Mouse (Mus musculus) forebrain, embryonic 14.5 days (tissue): ENCODE measurements around the gene Pramef12. TPM values are rescaled to one million over a fixed set of nuclear protein-coding genes. Genes with fewer than 3 reads are reported as not detected.

ENCODE experiments used
- ATAC-seq: fragments of 200-750 bp; cut with Nextera tagmentation; 2 replicates; pipeline ENCODE4 v1.8.0; 2017; ENCODE audit warnings: mild to moderate bottlenecking, moderate library complexity
- DNase-seq: peaks from one replicate; pipeline ENCODE4 v3.0.0-alpha.2; 2015; ENCODE audit warnings: low spot score
- H3K27ac ChIP-seq: fragments of 300-500 bp; sonication (generic); 2 replicates; pipeline ENCODE4 v1.5.1; 2014; ENCODE audit warnings: low read depth, mild to moderate bottlenecking, control low read depth, low read length, moderate library complexity
- H3K27me3 ChIP-seq: fragments of 300-500 bp; sonication (generic); replicated peaks from 2 replicates; pipeline ENCODE4 v1.6.1; 2014; ENCODE audit warnings: low read length, control low read depth, mixed read lengths; ENCODE audit not compliant: control insufficient read depth, insufficient read depth
- H3K36me3 ChIP-seq: fragments of 300-500 bp; sonication (generic); 2 replicates; pipeline ENCODE4 v1.6.1; 2014; ENCODE audit warnings: low read length, control low read depth; ENCODE audit not compliant: control insufficient read depth, insufficient read depth
- H3K4me1 ChIP-seq: fragments of 300-500 bp; sonication (generic); 2 replicates; pipeline ENCODE4 v1.6.1; 2014; ENCODE audit warnings: antibody characterized with exemption, low read length, control low read depth; ENCODE audit not compliant: control insufficient read depth, insufficient read depth
- H3K4me2 ChIP-seq: fragments of 300-500 bp; sonication (generic); 2 replicates; pipeline ENCODE4 v1.6.1; 2014; ENCODE audit warnings: mild to moderate bottlenecking, control low read depth, low read length
- H3K4me3 ChIP-seq: fragments of 300-500 bp; sonication (generic); 2 replicates; pipeline ENCODE4 v1.5.1; 2014; ENCODE audit warnings: low read depth, low read length, control low read depth
- H3K9ac ChIP-seq: fragments of 300-500 bp; sonication (generic); 2 replicates; pipeline ENCODE4 v1.6.1; 2014; ENCODE audit warnings: mild to moderate bottlenecking, low read length, control low read depth, moderate library complexity
- H3K9me3 ChIP-seq: fragments of 300-500 bp; sonication (generic); replicated peaks from 2 replicates; pipeline ENCODE4 v1.6.1; 2016; ENCODE audit warnings: low read length, control low read depth, mixed read lengths; ENCODE audit not compliant: control insufficient read depth
- WGBS: fragments of 180-500 bp; shearing (Covaris S2); extraction: QIAGEN DNeasy Blood & Tissue Kit; methylation state at CpG from one replicate; pipeline ENCODE4 v1.1.7; 2014; 5-methylcytosine and 5-hydroxymethylcytosine counted together
- polyA plus RNA-seq: library from polyadenylated mRNA; unstranded; fragments of >200 nt; fragmentation: Nextera tagmentation; extraction: Ambion mirVana; gene quantifications from 2 replicates; pipeline ENCODE4 v1.2.1, GENCODE M21; 2014

The Pramef12 gene
- polyA plus RNA-seq = not detected in 2 replicates

GRCm38 (mm10) chr4:144408290-144408689 lies at the start of gene Pramef12:
Gene Pramef12, minus strand, starts transcription at chr4:144408464.
- ATAC-seq (no peak), DNase-seq (no peak)
- Histone ChIP-seq H3K27ac (no peak within 1 kb of the TSS), H3K27me3 (no peaks in the 10 kb centered on the region), H3K4me1 (no peaks in the 10 kb centered on the region), H3K4me3 (no peak within 1 kb of the TSS), H3K9me3 (peaks cover 17% of the 10 kb centered on the region), H3K36me3 (no peaks in the 10 kb centered on the region), H3K9ac (no peak within 1 kb of the TSS), H3K4me2 (no peak within 1 kb of the TSS)
- 86% methylated on average over 9 of the region's 9 CpGs for WGBS

DNA sequence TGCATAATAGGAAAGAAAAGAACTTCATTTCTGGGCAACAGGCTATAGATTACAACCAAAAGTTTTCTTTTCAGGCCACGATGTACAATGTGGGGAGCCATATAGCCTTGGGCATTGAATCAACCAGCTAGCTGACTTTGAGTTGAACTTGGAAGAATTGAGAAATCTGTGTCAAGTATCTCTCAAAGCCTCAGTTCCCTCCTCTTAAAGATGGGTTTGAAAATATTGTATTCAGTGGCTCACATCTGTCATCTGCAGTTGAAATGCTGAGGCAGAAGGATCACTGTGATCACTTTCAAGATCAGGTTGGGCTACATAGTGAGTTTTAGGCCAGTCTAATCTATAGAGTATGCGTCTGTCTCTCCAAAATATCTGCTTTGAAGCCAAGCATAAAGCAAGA lies 45.0 kb upstream of the Pramef12 start, which contains the start of gene Gm9944:
Gene Gm9944 (minus strand): TSS at position 101 of the 400 bp plus-strand sequence.
- Histone ChIP-seq H3K27me3 (no peaks in the 10 kb centered on the region), H3K36me3 (no peaks in the 10 kb centered on the region), H3K27ac (no peak within 1 kb of the TSS), H3K4me1 (no peaks in the 10 kb centered on the region), H3K4me2 (no peak within 1 kb of the TSS), H3K9me3 (peaks cover 14% of the 10 kb centered on the region; the same call in 1 of the 2 replicates), H3K9ac (no peak within 1 kb of the TSS), H3K4me3 (no peak within 1 kb of the TSS)
- ATAC-seq = no peak
- no peak for DNase-seq
- 82% methylated on average over 2 of the region's 2 CpGs for WGBS

GRCm38 (mm10) chr4:144448546-144448945 lies 40.3 kb upstream of the Pramef12 start:
- peaks cover 12% of the 10 kb centered on the region for H3K9me3 ChIP-seq
- DNase-seq (no peak), ATAC-seq (no peak)
- H3K4me1 ChIP-seq = no peaks in the 10 kb centered on the region
- no peak overlapping the region for H3K27ac ChIP-seq
- H3K27me3 ChIP-seq = no peaks in the 10 kb centered on the region
- no peak overlapping the region for H3K4me3 ChIP-seq
- H3K4me2 ChIP-seq = no peak overlapping the region
- WGBS = 86% methylated on average over 2 of the region's 2 CpGs
- H3K36me3 ChIP-seq = no peaks in the 10 kb centered on the region
- no peak overlapping the region for H3K9ac ChIP-seq

GRCm38 (mm10) chr4:144441582-144441981 lies 33.3 kb upstream of the Pramef12 start:
- no peak overlapping the region for H3K4me2 ChIP-seq
- H3K36me3 ChIP-seq = no peaks in the 10 kb centered on the region
- H3K4me1 ChIP-seq = no peaks in the 10 kb centered on the region
- H3K4me3 ChIP-seq = no peak overlapping the region
- ATAC-seq (no peak), DNase-seq (no peak)
- H3K9ac ChIP-seq = no peak overlapping the region
- WGBS = 89% methylated on average over 1 of the region's 1 CpGs
- H3K9me3 ChIP-seq = peaks cover 23% of the 10 kb centered on the region; the same call in 1 of the 2 replicates
- no peak overlapping the region for H3K27ac ChIP-seq
- no peaks in the 10 kb centered on the region for H3K27me3 ChIP-seq

- no peak overlapping the region for H3K4me3 ChIP-seq
- 88% methylated on average over 4 of the region's 4 CpGs for WGBS
- no peak overlapping the region for H3K4me2 ChIP-seq
- H3K4me1 ChIP-seq = no peaks in the 10 kb centered on the region
- H3K9ac ChIP-seq = no peak overlapping the region
- H3K27ac ChIP-seq = no peak overlapping the region
- H3K9me3 ChIP-seq = peaks cover 23% of the 10 kb centered on the region; the same call in 1 of the 2 replicates
- DNase-seq = no peak
- no peaks in the 10 kb centered on the region for H3K27me3 ChIP-seq
- no peak for ATAC-seq
- no peaks in the 10 kb centered on the region for H3K36me3 ChIP-seq
Measured at GRCm38 (mm10) chr4:144441095-144441494, 32.8 kb upstream of the Pramef12 start.

DNA sequence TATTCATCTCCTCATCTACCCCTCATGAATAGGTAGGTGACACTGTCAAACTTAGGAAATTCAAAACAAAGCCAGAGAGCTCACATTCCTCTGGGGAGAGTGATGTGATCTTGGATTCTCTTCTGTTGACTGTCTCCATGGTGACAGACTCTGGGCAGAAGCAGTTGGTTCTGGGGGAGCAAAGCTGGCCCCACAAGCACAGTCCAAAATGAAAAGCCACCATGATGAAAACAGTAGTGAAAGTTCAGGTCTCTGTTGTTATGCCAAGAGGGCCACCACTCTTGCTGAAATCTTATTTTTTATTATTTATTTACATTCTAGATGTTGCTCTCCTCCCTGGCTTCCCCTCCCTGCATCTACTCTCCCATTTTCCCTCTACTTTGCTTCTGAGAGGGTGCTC lies 30.4 kb upstream of the Pramef12 start, which contains the start of gene 1700012P22Rik:
Gene 1700012P22Rik (minus strand): TSS at position 101 of the 400 bp plus-strand sequence.
- Histone ChIP-seq H3K4me2 (no peak within 1 kb of the TSS), H3K36me3 (no peaks in the 10 kb centered on the region), H3K4me1 (no peaks in the 10 kb centered on the region), H3K27me3 (no peaks in the 10 kb centered on the region), H3K9me3 (peaks cover 23% of the 10 kb centered on the region; the same call in 1 of the 2 replicates), H3K27ac (no peak within 1 kb of the TSS), H3K4me3 (no peak within 1 kb of the TSS), H3K9ac (no peak within 1 kb of the TSS)
- DNase-seq = no peak
- no peak for ATAC-seq

DNA sequence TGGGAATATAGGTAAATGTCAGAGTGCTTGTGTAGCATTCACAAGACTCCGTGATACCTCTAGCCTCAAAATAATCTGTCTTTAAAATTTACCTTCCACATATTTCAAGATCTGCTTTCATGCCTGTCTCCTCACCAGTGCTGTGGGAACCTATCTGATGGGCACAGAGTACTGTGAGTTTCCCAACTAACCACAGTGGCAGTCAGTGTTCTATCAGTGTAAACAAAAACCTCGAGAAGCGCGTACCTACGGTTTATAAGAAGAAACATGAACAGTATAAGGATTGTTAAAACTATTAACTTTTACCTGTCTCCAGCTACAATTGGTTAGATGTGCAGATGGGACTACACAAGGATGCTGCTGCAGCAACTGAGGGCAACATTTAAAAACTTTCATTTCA lies 25.0 kb upstream of the Pramef12 start:
- Histone ChIP-seq H3K4me1 (no peaks in the 10 kb centered on the region), H3K27me3 (no peaks in the 10 kb centered on the region), H3K36me3 (no peaks in the 10 kb centered on the region), H3K9me3 (peaks cover 22% of the 10 kb centered on the region; the same call in 1 of the 2 replicates), H3K9ac (no peak overlapping the region), H3K4me2 (no peak overlapping the region), H3K4me3 (no peak overlapping the region), H3K27ac (no peak overlapping the region)
- DNase-seq (no peak), ATAC-seq (no peak)
- 89% methylated on average over 5 of the region's 5 CpGs for WGBS

GRCm38 (mm10) chr4:144430723-144431122 lies 22.5 kb upstream of the Pramef12 start:
- no peak for DNase-seq
- no peak overlapping the region for H3K4me3 ChIP-seq

GRCm38 (mm10) chr4:144428868-144429267 lies 20.6 kb upstream of the Pramef12 start:
- H3K9ac ChIP-seq = no peak overlapping the region
- no peak overlapping the region for H3K4me2 ChIP-seq
- H3K27me3 ChIP-seq = no peaks in the 10 kb centered on the region
- no peak overlapping the region for H3K4me3 ChIP-seq
- H3K36me3 ChIP-seq = no peaks in the 10 kb centered on the region
- peaks cover 24% of the 10 kb centered on the region; the same call in 1 of the 2 replicates for H3K9me3 ChIP-seq
- H3K27ac ChIP-seq = no peak overlapping the region
- DNase-seq (no peak), ATAC-seq (no peak)
- H3K4me1 ChIP-seq = no peaks in the 10 kb centered on the region
- WGBS = 28% methylated on average over 3 of the region's 3 CpGs

More at GRCm38 (mm10) chr4:144430723-144431122, 22.5 kb upstream of the Pramef12 start:
- Histone ChIP-seq H3K9ac (no peak overlapping the region), H3K27me3 (no peaks in the 10 kb centered on the region), H3K4me2 (no peak overlapping the region), H3K9me3 (peaks cover 21% of the 10 kb centered on the region; the same call in 1 of the 2 replicates), H3K4me1 (no peaks in the 10 kb centered on the region), H3K27ac (no peak overlapping the region), H3K36me3 (no peaks in the 10 kb centered on the region)
- no peak for ATAC-seq
- 77% methylated on average over 2 of the region's 2 CpGs for WGBS
